Comparison of ENCODE assay signal across 26 mouse cellular contexts in the genomic region with DNA sequence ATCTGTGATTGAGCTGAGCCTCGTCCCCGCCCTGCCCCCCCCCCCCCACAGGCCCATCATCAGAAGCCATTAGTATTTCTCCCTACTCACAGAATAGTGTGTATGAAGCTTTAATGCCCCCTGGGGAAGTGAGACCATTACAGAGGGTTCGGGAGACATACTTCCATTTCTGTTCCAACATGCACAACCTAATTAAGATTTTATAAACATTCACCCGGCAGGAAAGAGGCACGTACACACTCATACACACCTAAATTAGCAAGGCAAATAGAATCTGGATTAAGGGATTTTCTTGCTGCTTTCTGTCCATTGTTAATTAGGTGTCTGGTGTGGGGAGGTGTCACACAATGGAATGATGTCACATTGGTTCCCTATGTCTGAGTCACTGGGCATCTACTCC.
DNase-seq lines count a peak whose midpoint lies in the region; ATAC-seq lines count a peak whose summit lies in the region.
"Had no signal": no experiment of that assay in that cellular context is flagged by ENCODE, and none has a peak within 500 bp of the region (broad histone marks: within the 10 kb centered on the region; RNA-seq: fewer than 3 reads in every experiment).

No protein-coding gene starts in this region.

- no peak for ATAC-seq in hindbrain, embryonic 12.5 days (ENCODE audit: low FRiP score)
- ATAC-seq in hindbrain, embryonic 11.5 days (ENCODE audit: low FRiP score), result no peak
- ATAC-seq in embryonic facial prominence, embryonic 14.5 days (ENCODE audit: low read depth), result no peak
- ATAC-seq in hindbrain, embryonic 14.5 days (ENCODE audit: low FRiP score), result no peak
- no peak for ATAC-seq in neural tube, embryonic 14.5 days (ENCODE audit: low read depth)
- ATAC-seq: forebrain, embryonic 15.5 days; intestine, postnatal 0 days had no signal

- H3K27me3 ChIP-seq in hindbrain, embryonic 12.5 days, result peaks cover 9% of the 10 kb centered on the region; the same call in 1 of the 2 replicates
- no peaks in the 10 kb centered on the region for H3K27me3 ChIP-seq in hindbrain, embryonic 11.5 days (ENCODE audit: control insufficient read depth, insufficient read depth, low read length)
- no peaks in the 10 kb centered on the region for H3K27me3 ChIP-seq in embryonic facial prominence, embryonic 14.5 days (replicated peaks; ENCODE audit: control insufficient read depth, insufficient read depth, low read length)
- H3K27me3 ChIP-seq in hindbrain, embryonic 14.5 days (ENCODE audit: control insufficient read depth, insufficient read depth, low read length), result no peaks in the 10 kb centered on the region
- no peaks in the 10 kb centered on the region for H3K27me3 ChIP-seq in neural tube, embryonic 14.5 days (ENCODE audit: control insufficient read depth, insufficient read depth, low read length)

- no peaks in the 10 kb centered on the region for H3K9me3 ChIP-seq in hindbrain, embryonic 12.5 days (replicated peaks)
- no peaks in the 10 kb centered on the region for H3K9me3 ChIP-seq in hindbrain, embryonic 11.5 days (ENCODE audit: control insufficient read depth, low read length)
- H3K9me3 ChIP-seq in embryonic facial prominence, embryonic 14.5 days (ENCODE audit: control insufficient read depth, low read length), result no peaks in the 10 kb centered on the region
- H3K9me3 ChIP-seq in hindbrain, embryonic 14.5 days (ENCODE audit: control insufficient read depth, low read length), result no peaks in the 10 kb centered on the region
- H3K9me3 ChIP-seq in neural tube, embryonic 14.5 days (ENCODE audit: control insufficient read depth, low read length), result no peaks in the 10 kb centered on the region
- H3K9me3 ChIP-seq: forebrain, embryonic 15.5 days; neural tube, embryonic 12.5 days had no signal

- H3K27ac ChIP-seq in hindbrain, embryonic 12.5 days, result 0 out of 2 replicates have a peak overlapping the region, but pooled peaks have one; percentile 60
- H3K27ac ChIP-seq in hindbrain, embryonic 11.5 days (ENCODE audit: low read depth, low read length), result no peak overlapping the region
- H3K27ac ChIP-seq in embryonic facial prominence, embryonic 14.5 days (replicated peaks; ENCODE audit: low read depth, low read length), result peak overlapping the region; percentile 61; the same call in 1 of the 2 replicates
- H3K27ac ChIP-seq in hindbrain, embryonic 14.5 days, result peak overlapping the region; percentile 61
- peak overlapping the region; percentile 68 for H3K27ac ChIP-seq in neural tube, embryonic 14.5 days (ENCODE audit: low read depth, low read length)
- H3K27ac ChIP-seq: forebrain, embryonic 15.5 days; liver, embryonic 13.5 days; neural tube, embryonic 12.5 days; stomach, postnatal 0 days had no signal

- intact Hi-C loops in left cerebral cortex, postnatal 36 days (cut with DNase I), result loop anchor here (5.0 kb wide), 1 partner anchor 398 kb away; a partner anchor contains a TSS

- 58% methylated on average over 5 of the region's 5 CpGs for WGBS in hindbrain, embryonic 12.5 days
- 66% methylated on average over 5 of the region's 5 CpGs for WGBS in hindbrain, embryonic 11.5 days
- WGBS in embryonic facial prominence, embryonic 14.5 days, result 37% methylated on average over 5 of the region's 5 CpGs
- WGBS in hindbrain, embryonic 14.5 days, result 37% methylated on average over 5 of the region's 5 CpGs
- WGBS in neural tube, embryonic 14.5 days, result 27% methylated on average over 5 of the region's 5 CpGs

- no peaks in the 10 kb centered on the region for H3K36me3 ChIP-seq in hindbrain, embryonic 12.5 days
- no peaks in the 10 kb centered on the region for H3K36me3 ChIP-seq in hindbrain, embryonic 11.5 days (ENCODE audit: control insufficient read depth, insufficient read depth, low read length)
- H3K36me3 ChIP-seq in embryonic facial prominence, embryonic 14.5 days (ENCODE audit: control insufficient read depth, insufficient read depth, low read length), result no peaks in the 10 kb centered on the region
- no peaks in the 10 kb centered on the region for H3K36me3 ChIP-seq in hindbrain, embryonic 14.5 days (replicated peaks; ENCODE audit: control insufficient read depth, insufficient read depth)
- H3K36me3 ChIP-seq in neural tube, embryonic 14.5 days (ENCODE audit: control insufficient read depth, insufficient read depth, low read length), result no peaks in the 10 kb centered on the region
- H3K36me3 ChIP-seq: forebrain, embryonic 15.5 days; heart, embryonic 12.5 days; liver, embryonic 13.5 days; neural tube, embryonic 12.5 days had no signal

- no peak overlapping the region for H3K4me2 ChIP-seq in hindbrain, embryonic 12.5 days (replicated peaks)
- no peak overlapping the region for H3K4me2 ChIP-seq in hindbrain, embryonic 11.5 days (replicated peaks; ENCODE audit: low read depth, low read length)
- no peak overlapping the region for H3K4me2 ChIP-seq in embryonic facial prominence, embryonic 14.5 days (ENCODE audit: low read depth, low read length)
- H3K4me2 ChIP-seq in hindbrain, embryonic 14.5 days (replicated peaks), result no peak overlapping the region
- no peak overlapping the region for H3K4me2 ChIP-seq in neural tube, embryonic 14.5 days (ENCODE audit: low read depth, low read length)
- H3K4me2 ChIP-seq: forebrain, embryonic 15.5 days; heart, embryonic 12.5 days; liver, embryonic 13.5 days; lung, embryonic 14.5 days; neural tube, embryonic 12.5 days had no signal

- H3K4me3 ChIP-seq in hindbrain, embryonic 12.5 days, result no peak overlapping the region
- no peak overlapping the region for H3K4me3 ChIP-seq in hindbrain, embryonic 11.5 days (ENCODE audit: low read depth, low read length)
- no peak overlapping the region for H3K4me3 ChIP-seq in embryonic facial prominence, embryonic 14.5 days (ENCODE audit: low read depth, low read length)
- H3K4me3 ChIP-seq in hindbrain, embryonic 14.5 days (replicated peaks; ENCODE audit: low read length), result no peak overlapping the region
- no peak overlapping the region for H3K4me3 ChIP-seq in neural tube, embryonic 14.5 days (ENCODE audit: low read depth, low read length)
- H3K4me3 ChIP-seq: forebrain, embryonic 15.5 days; heart, embryonic 12.5 days; liver, embryonic 13.5 days; megakaryocyte, embryonic 14.5 days; neural tube, embryonic 12.5 days had no signal

- DNase-seq in hindbrain, embryonic 11.5 days (ENCODE audit: low spot score), result no peak
- DNase-seq in embryonic facial prominence, embryonic 14.5 days (ENCODE audit: low spot score), result no peak
- DNase-seq in hindbrain, embryonic 14.5 days (ENCODE audit: low spot score), result no peak
- DNase-seq in layer of hippocampus, postnatal 14 days (ENCODE audit: low spot score in 2 of 2), result no peak
- DNase-seq in left cerebral cortex, postnatal 36 days (ENCODE audit: low spot score in 2 of 2), result no peak
- DNase-seq: adrenal gland, adult 8-10 months; cerebellum, adult 2 months; cerebellum, postnatal 25 days; embryo, embryonic 11 days; gastrocnemius, postnatal 14 days; heart, adult 11 months; heart, postnatal 10 days; kidney, postnatal 25 days; liver, embryonic 13.5 days; lung, embryonic 14.5 days; lung, postnatal 36 days; thymus, adult 2 months; thymus, postnatal 4 days had no signal

- H3K9ac ChIP-seq in hindbrain, embryonic 12.5 days, result no peak overlapping the region
- no peak overlapping the region for H3K9ac ChIP-seq in hindbrain, embryonic 11.5 days (ENCODE audit: low read depth, low read length)
- no peak overlapping the region for H3K9ac ChIP-seq in embryonic facial prominence, embryonic 14.5 days (ENCODE audit: low read depth, low read length)
- H3K9ac ChIP-seq in hindbrain, embryonic 14.5 days, result no peak overlapping the region
- H3K9ac ChIP-seq in neural tube, embryonic 14.5 days (replicated peaks; ENCODE audit: low read depth, low read length), result no peak overlapping the region
- H3K9ac ChIP-seq: forebrain, embryonic 15.5 days; heart, embryonic 12.5 days; liver, embryonic 13.5 days; lung, embryonic 14.5 days; neural tube, embryonic 12.5 days had no signal

- peaks cover 28% of the 10 kb centered on the region for H3K4me1 ChIP-seq in hindbrain, embryonic 12.5 days
- H3K4me1 ChIP-seq in hindbrain, embryonic 11.5 days (replicated peaks; ENCODE audit: control insufficient read depth, insufficient read depth, low read length), result peaks cover 4% of the 10 kb centered on the region; the same call in 1 of the 2 replicates
- peaks cover 31% of the 10 kb centered on the region for H3K4me1 ChIP-seq in embryonic facial prominence, embryonic 14.5 days (ENCODE audit: control insufficient read depth, insufficient read depth, low read length)
- peaks cover 40% of the 10 kb centered on the region for H3K4me1 ChIP-seq in hindbrain, embryonic 14.5 days (replicated peaks; ENCODE audit: control insufficient read depth, insufficient read depth, low read length)
- peaks cover 39% of the 10 kb centered on the region for H3K4me1 ChIP-seq in neural tube, embryonic 14.5 days (ENCODE audit: control insufficient read depth, insufficient read depth, low read length)
